Mouse (Mus musculus) E14TG2a.4 (cell line): ENCODE results near the gene Gba.

Experiments used
- CTCF ChIP-seq: conservative IDR thresholded peaks from 2 replicates; pipeline ENCODE4 v1.5.1; 2014; ENCODE audit warnings: low read length
- NANOG ChIP-seq: IDR thresholded peaks from 2 replicates; pipeline ENCODE4 v1.6.1; 2014; ENCODE audit warnings: borderline replicate concordance, low read length, mixed read lengths
- POU5F1 ChIP-seq: IDR thresholded peaks from 2 replicates; pipeline ENCODE4 v1.6.1; 2014; ENCODE audit warnings: low read length, borderline replicate concordance

DNA sequence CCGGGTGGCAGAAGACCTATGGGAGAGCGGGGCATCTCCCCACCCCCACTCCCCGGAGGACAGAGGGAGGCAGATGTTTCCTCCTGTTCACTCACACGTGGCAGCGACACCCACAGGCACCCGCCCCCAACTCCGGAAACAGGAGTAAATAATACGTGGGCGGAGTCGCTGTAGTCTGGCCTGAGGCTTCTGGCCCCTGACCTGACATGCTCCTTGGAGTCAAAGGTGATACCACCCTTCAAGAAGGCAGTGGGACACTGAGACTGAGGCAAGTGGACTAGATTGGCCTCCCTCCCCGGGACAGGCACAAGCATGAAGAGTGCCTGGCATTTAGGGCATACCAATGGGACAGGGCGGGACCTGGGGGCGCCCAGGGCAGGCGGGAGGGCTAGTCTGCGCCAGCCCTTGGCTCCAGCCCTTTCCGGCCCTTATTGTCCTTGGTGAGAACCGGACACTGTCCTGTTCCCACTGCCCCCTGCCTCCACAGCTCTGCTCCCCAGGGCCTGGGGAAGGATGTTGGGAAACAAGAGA, 48.7 kb downstream of the Gba start:
- no peak for TF ChIP-seq CTCF
- no peak for TF ChIP-seq POU5F1
- no peak for TF ChIP-seq NANOG
